Mouse (Mus musculus): ENCODE results near the gene Adgrl3.

Gene Adgrl3

DNA sequence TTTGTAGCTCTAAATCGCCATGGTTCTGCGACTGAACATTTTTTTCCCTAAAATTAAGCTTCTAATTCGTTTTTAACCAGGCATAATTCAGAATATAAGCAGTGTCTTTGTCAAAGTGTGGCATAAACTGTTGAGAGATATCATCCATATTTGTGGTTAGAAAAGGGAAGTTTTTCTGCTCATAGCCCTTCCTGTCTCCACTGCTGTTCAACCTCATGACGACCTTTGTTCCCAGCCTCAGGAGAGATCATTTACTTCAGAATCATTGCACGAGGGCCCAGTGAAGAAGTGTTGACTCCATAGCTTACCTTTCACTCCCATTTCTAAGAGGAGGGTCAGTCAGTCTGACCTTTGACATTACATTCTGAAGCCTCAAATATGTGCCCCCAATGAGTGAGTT, 56.4 kb downstream of the Adgrl3 start:
- no peak for DNase-seq (ENCODE audit: low spot score)

DNA sequence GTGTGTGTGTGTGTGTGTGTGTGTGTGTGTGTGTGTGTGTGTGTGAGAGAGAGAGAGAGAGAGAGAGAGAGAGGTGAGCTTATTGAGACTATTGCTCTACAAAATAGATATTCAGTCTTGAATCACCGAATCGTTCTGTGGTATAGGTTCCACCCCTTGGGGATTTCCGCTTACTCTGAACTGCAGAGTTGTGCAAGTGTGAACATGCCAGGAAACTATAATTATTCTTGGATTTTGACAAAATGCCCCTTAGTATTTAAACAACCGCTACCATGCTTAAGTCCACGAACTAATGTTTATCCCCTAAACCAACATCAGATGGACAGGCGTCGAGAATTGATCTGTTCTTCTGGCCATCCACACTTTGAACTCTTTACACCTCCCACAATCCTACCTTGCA, 57.1 kb downstream of the Adgrl3 start:
- DNase-seq (ENCODE audit: low spot score): no peak

DNA sequence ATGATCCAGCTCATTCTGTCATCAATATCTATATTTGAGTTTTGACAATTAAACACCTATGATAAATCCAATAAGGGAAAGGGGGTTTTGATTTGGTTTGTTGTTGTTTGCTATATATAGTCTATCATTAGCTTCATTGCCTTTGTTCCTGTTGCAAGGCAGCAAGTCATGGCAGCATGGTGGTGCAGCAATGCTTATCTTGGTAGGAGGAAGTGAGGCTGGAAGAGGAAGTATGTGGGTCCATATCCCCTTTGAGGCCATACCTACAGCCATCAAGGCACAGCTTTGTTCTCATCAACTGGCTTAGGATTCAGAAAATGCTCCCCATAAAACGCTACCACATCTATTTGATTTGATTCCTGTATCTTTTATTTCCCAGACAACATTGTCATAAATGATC, 58.1 kb downstream of the Adgrl3 start:
- DNase-seq (ENCODE audit: low spot score): no peak

DNA sequence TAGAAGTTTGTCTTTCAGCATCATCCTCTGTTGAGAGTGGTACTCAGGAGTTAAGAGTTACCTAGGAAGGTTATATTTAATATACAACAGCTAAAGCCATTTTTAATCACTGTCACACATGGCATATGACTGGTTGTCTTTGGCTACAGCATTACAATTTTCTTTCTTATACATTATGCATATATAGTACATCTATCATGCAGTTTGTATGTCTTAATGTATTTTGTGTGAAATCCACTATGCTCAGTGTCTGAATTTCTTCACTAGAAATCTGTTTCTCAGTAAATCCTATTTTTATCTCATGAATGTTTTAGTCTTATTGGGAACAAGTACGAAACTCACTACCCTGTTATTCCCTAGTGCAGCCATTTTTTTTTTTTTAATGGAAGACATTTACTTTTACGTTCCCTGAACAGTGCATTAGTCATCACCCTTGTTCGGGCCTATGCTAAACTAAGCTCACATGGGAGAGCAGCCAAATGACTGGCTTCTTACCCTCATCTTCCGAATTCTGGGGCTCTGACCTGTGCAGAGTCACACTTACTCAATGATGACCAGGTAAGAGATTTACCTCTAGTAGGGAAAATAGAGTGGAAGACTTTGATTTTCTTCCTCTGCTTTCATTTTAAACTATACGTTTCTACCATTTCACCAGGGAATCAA, 63.9 kb downstream of the Adgrl3 start:
- DNase-seq (ENCODE audit: low spot score): no peak

DNA sequence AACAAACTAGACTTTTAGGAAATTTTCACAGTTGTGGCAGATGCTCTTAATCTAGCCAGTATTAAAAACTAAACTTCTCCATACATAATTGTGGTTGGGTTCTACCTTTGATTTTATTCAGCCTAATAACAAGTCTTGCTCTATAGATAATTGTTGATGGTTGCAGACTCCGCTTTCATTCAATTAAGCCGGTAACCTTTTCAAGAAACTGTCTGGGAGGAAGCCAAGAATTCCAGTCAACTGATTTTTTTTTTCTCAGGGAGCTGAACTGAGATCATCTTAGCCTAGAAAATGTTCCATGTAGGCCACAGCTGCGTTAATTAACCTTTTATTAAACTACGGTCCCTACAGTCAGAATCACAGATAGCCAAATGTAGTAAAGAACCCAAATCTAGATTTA, 65.2 kb downstream of the Adgrl3 start:
- no peak for DNase-seq (ENCODE audit: low spot score)

DNA sequence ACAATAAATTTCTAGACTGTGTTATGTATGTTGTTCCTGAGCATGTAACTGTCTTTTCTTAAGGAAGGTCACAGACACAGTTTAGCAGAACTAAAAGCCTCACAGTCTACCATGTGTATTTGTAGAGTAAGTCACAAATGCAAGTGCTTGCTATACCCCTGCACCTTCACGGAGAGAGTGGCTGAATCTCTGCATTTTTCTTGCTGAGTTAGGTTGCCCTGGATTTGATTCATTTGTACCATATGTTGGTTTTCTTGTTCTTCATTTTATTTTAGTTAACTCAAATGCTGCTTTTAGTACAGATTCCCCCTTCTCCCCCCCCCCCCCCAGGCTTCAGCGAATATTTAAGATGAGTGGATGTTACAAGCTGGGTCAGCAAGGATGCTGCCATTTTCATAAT, 68.7 kb downstream of the Adgrl3 start:
- no peak for DNase-seq (ENCODE audit: low spot score)

DNA sequence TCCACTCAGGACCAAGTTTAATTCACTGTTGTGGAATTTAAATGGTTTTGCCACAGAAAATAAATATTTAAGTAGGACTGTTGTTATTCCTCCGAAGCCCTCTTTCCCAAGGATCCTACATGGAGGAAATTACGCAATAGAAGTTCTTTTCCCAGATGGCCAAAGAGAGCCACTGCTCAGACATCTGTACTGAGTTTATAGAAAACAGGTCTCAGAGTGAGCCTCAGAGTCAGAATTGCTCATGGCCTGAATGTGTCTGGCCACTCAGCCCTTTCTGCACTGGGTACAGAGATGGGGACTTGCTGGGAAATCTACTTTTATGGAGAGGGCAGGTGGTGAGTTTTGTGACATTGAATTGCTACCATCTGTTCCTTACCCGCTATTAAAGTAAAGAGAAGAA, 74.7 kb downstream of the Adgrl3 start:
- DNase-seq (ENCODE audit: low spot score): no peak

DNA sequence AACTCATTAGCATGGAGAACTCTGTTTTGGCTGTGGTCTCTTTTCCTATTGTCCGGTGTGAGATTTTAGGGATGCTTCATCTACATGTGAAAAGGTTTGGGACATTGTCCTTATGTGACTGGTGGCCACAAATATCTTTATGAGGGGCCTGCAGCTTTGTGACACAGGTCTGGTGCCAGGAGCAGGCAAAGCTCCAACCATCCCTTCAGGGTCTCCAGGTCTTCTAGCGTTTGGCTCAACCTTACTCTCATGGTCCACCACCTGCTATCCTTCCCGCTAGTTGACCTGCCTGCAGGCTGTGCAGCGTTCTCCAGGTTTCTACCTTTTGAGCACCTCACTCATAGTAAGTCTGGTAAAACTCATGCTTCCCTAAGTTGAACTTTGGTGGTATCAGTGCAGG, 77.2 kb downstream of the Adgrl3 start:
- no peak for DNase-seq (ENCODE audit: low spot score)

DNA sequence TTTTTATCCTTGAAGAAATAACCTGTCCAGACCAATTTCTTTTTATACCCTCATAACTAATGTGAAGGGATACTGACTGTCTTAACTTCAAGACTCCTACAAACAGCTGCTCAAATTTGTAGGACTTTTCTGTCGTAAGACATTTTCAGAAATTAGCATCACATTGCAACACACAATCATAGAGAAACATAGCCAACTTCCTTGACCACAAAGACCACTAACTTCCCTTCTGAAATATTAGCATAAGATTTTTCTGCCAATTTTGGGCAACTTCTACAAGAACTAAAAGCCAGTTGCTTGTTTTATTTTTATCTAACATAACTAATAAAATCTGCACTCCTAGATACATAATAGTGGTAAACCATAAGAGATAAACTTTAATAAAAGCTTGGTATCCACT, 87.5 kb downstream of the Adgrl3 start:
- no peak for DNase-seq (ENCODE audit: low spot score)

DNA sequence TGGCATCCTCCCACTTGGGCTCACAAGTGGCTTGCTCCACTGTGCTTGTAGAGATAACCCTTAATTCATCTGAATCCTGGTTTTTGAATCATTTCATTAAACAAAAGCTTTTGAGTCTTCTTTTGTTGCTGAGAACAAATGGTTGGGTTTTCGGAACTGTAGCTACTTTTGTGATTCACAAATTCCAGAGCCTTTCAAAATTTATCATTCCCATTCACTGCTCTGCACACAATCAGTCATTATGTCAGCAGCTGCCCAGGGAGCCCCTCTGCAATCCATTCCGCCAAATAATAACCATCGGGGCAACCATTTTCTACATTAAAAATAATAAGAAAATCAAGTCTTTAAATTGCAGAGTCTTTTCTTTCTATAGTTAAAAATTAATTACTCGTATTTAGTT, 104.5 kb downstream of the Adgrl3 start:
- no peak for DNase-seq (ENCODE audit: low spot score)

DNA sequence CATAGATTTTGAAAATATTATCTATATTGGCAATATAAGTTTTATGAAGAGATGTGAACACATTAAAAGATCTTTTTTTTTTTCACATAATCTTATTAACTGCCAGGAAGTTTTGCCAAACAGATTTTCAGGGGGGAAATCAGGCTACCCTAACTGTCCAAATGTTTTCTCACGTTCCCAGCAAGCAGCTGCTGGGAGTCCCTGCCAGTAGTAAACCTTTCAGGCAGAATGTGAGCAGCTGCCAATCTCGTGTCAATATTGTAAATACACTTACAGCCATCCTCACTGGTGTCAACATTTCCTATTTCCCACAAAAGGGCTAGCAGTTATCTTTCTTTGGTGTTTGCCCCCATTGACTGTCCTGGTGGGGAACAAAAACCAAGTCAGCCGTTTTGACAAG, 107.7 kb downstream of the Adgrl3 start:
- no peak for DNase-seq (ENCODE audit: low spot score)

DNA sequence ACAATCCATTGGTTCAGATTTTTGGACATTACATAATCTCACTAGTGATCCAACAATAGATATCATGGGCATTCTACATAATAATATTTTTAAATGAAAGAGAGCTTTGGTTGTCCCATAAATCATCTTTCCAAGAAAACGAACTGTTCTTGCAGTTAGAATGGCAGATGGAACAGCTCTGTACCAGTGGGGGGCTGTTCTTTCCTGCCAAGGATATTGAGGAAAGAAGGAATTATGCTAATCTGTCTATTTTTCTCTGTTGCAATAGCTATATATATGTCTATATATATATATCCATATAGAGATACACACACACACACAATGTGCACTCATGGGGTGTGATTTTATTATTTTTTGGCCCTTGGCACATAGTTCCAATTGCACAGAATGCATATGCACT, 116.5 kb downstream of the Adgrl3 start:
- DNase-seq (ENCODE audit: low spot score): no peak

DNA sequence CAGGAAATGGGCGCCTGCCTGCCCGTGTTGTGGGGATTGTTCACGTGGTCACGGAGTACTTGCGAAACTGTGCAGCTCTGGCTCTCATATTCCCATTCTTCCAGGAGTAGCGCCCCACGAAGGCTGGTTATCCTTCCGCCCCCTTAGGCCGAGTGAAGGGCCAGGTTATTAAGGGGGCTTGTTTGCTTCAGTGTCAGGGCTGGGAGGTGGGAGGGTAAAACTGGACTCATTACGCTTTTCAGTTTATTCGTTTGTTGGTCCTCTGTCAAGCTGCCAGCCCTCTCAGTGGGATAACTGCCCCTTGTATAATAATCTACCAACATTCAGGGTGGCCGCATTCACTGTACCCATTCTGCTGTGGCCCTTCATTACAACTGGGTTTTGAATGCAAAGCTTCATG, 135.9 kb downstream of the Adgrl3 start:
- DNase-seq (ENCODE audit: low spot score): no peak

DNA sequence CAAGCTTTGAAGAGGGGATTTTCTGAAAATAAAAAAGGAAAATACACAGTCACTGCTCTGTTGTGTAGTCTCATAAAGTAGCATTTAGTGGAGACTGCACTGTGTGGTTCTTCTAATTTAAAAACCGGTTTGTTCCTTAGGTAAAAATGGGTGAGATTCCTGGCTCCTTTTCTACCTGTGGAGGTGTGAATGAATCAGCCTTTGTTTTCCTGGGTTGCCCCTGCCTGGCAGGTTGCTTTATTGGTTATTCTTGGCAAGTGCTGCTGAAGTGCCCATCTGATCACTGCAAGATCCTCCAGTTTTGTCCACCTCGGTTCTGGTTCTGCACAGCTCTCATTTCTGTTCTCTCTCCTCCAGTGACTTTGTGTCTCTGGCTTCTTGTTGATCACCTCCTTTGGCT, 136.3 kb downstream of the Adgrl3 start:
- no peak for DNase-seq (ENCODE audit: low spot score)

DNA sequence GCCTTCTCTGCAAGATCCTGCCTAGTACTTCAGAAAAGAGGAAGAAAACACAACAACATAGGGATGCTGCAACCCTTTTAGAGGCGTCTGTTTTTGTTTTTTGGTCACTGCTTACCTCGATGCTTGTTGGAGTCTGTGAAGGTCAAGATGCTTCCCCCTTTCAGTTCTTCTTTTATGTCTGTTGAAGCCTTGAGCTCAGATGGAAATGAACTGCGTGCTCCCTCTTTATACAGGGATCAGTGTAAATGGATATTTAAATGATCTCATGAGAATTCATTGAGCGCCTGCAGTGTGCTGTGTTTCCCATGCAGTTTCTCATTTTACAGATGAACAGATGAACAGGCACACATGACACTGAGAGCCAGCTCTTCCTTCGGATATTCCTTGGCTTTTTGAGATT, 136.9 kb downstream of the Adgrl3 start:
- no peak for DNase-seq (ENCODE audit: low spot score)

DNA sequence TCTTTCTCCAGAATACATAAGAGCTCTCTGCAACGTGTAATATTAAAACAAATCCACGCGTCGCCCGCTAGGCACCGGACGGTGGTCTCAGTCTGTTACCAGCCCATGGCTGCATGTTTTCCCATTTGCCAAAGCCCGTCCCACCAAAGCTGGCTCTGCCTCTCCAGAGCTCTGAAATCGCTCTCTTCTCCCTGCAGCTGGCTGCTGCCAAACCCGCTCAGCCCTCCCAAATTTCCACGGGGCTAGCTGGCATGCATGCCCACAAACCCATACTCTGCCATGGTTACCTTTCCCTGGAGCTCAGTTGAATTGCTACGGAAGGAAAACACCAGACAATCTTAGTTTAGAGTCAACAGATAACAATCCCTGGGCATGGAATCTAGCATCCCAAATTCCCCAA, 139.1 kb downstream of the Adgrl3 start:
- DNase-seq (ENCODE audit: low spot score): no peak

DNA sequence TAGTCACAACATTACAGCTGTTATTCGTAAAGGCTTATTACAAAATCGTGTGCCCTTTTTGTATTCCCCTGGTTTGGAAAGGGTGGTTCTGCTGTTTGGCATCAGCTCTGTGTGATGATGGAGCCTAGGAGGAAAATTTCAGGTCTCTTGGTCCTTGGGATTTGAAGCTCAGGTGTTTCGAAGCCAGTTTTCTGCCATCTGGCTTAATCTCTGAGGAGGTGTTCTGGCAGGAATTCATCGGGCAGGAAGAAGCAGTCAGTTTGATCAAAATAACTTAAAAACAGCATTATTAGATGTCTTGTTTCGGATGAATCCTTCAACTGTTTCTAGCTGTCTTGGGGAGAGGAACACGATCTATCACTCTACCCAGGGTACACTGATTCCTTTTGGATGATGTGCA, 140.5 kb downstream of the Adgrl3 start:
- no peak for DNase-seq (ENCODE audit: low spot score)

DNA sequence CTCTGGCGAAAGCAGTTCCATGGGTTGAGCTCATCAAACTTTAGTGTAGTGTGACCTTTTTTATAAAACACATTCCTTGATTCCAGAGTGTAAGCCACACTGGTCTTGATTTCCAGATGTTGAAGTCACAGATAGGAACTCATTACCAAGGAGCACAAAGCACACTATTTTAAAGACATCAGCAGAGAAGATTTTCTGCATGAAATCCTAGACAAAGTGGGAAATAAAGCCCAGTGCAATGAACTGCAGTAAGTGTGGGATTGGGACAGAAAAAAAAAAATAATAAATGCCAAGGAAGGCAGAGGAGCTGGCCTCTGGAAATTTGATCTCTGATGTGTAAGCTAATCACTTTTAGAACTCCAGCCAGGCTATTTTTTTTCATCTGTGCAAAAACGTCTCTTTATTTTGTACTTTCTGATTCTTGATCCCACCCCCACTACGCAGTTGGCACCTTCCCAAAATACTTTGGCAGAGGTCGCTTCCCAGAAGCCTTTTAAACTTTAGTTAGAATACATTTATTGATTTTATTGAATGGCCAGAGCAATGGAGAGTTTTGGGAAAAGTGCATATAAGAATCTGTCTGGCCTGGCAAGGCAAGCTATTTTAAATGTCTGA, 169.0 kb downstream of the Adgrl3 start:
- peak; percentile 3 for DNase-seq (ENCODE audit: low spot score)

DNA sequence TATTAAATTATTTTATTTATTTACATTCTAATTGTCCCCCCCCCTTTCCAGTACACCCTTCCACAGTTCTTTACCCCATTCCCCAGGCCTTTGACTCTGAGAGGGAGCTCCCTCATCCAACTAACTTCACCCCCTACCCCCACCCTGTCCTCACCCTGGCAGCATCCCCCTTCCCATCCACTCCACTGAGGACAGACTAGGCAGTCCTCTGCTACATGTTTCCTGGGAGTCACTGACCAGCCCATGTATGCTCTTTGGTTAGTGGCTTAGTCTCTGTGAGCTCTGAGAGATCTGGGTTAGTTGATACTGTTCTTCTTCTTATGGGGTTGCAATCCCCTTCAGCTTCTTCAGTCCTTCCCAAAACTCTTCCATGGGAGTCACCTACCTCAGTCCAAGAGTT, 180.4 kb downstream of the Adgrl3 start:
- DNase-seq (ENCODE audit: low spot score): no peak

DNA sequence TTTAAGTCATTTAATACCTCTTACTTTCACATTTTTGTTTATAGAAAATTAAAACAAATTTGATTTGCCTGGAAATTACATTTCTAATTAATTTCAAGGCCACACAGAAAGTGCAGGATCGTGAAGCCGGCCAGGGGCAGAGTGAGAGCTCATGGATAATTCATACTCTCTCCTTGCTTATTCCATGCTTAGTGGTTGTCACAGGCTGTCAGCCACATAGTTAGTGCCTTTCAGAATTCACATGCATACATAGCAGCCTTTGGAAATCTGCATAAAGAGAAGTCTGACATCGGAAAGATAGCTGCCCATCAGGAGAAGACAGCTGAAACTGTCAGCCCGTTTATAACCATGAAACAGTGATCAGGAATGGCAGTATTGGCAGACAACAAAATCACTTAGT, 181.9 kb downstream of the Adgrl3 start:
- DNase-seq (ENCODE audit: low spot score): no peak

DNA sequence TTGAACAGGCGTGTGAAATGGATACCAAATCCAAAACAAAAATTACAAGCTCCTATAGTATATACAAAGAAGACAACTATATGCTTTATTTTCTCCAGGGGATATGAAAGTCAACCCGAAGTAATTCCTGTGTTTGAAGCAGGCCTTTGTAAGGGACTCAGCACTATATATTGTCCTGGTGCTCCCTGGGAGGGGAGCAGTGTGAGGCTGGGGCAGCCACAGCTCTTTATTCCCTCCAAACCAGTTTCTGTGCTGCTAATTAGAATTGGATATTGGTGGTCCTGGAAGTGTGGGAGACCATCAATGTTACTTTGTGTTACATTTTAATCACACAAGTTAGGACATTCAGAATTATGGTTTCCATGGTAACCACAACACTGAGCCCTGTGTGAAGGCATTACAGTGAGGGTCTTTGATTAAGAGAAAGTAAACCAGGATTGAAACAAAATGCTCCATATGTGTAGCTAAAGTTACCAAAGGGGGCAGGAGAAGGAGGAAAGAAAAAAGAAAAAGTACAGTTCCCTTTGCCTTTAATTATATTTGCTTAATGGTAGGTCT, 198.6 kb downstream of the Adgrl3 start:
- DNase-seq (ENCODE audit: low spot score): no peak

DNA sequence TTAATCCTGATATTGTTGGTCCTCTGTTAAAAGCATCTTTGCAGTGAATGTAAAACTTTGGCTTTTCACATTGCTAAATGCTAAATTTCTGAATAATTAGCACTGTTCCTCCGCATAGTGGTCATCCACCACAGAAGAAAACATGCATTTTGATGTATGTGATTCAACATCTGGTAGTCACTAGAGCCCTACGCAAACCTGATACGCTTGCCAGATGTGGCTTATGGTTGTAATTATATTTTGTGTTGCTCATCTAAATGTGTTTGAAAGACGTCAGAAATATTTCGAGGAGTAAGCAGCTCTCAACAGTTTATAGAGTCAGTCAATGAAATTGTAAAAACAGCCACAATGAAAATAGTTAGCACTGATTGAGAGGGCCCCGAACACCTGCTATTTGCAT, 204.5 kb downstream of the Adgrl3 start:
- no peak for DNase-seq (ENCODE audit: low spot score)

DNA sequence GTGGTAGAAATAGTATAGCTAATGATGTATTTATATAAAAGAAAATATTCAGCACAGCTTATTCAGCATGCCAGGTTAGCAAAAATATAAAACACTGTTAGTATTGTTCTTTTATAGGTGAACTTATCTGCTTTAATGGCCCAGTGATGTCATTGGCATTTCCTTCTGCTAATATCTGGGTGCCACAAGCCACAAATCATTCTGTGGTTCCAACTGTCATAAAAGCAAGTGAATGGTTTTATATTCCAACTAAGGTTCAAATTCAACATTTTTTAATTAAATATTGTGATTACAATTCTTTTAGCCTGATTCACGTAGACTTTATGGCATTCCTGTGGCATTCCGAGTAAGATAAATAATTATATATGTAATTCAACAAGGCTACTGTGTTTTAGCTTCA, 205.5 kb downstream of the Adgrl3 start:
- DNase-seq (ENCODE audit: low spot score): no peak

DNA sequence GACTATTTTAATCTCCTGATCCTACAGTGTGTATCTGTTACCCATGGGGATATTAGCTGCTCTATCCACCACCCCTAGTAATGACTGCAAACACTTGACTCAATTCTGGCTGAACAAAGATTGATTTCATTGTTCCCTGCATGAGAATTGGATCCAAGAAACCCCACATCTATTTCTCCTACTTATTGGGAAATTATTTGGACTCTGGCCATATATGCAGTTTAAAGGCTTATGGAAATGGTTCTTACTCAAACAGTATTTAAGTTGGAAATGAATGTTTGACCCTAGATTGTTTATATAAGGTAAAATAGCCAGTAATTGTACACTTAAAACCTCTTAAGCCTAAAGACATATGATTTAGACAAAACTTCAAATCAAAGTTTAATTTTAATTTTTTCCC, 207.3 kb downstream of the Adgrl3 start:
- no peak for DNase-seq (ENCODE audit: low spot score)

Measured in ovary, postnatal 36 days (tissue).